Comparison of ENCODE assay signal across 14 mouse cellular contexts in genomic region chr17:33717246-33717645, GRCm38 (mm10). TPM values are rescaled to one million over a fixed set of nuclear protein-coding genes. Genes with fewer than 3 reads are reported as not detected.
DNase-seq lines count a peak whose midpoint lies in the region; ATAC-seq and TF ChIP-seq lines count a peak whose summit lies in the region.
"Had no signal": no experiment of that assay in that cellular context is flagged by ENCODE, and none has a peak within 500 bp of the region (broad histone marks: within the 10 kb centered on the region; RNA-seq: fewer than 3 reads in every experiment).

No protein-coding gene starts in this region.

- TF ChIP-seq CTCF in hindbrain, postnatal 0 days (IDR thresholded peaks at IDR 0.05; ENCODE audit: low read depth), result no peak
- TF ChIP-seq CTCF in G1E (IDR thresholded peaks at IDR 0.05; ENCODE audit: low read depth, low read length), result no peak
- no peak for TF ChIP-seq CTCF in bone marrow, adult 2 months (IDR thresholded peaks at IDR 0.05; ENCODE audit: control insufficient read depth, insufficient read depth, low read length)

- H3K4me2 ChIP-seq in hindbrain, postnatal 0 days (ENCODE audit: low read depth, low read length), result no peak overlapping the region
- peak overlapping the region; percentile 83 for H3K4me2 ChIP-seq in liver, embryonic 11.5 days

- no peak for DNase-seq in hindbrain, embryonic 10.5 days (ENCODE audit: low spot score)
- DNase-seq in hindbrain, postnatal 0 days (ENCODE audit: low spot score), result no peak
- no peak for DNase-seq in G1E (ENCODE audit: low spot score)
- no peak for DNase-seq in liver, embryonic 11.5 days (ENCODE audit: low spot score)
- DNase-seq in frontal cortex, postnatal 25 days (ENCODE audit: low spot score in 2 of 2), result no peak
- DNase-seq in cerebellum, adult 9-11 months, result no peak
- DNase-seq: cerebellum, adult 11 months; heart, postnatal 4 days; kidney, adult 8-10 months; lung, adult 18-20 months had no signal

- peak overlapping the region; percentile 89; the same call in 1 of the 2 replicates for H3K4me3 ChIP-seq in hindbrain, embryonic 10.5 days
- H3K4me3 ChIP-seq in hindbrain, postnatal 0 days (ENCODE audit: low read length), result no peak overlapping the region
- H3K4me3 ChIP-seq in G1E (ENCODE audit: low read depth, low read length), result peak overlapping the region; percentile 38; the same call in 1 of the 2 replicates
- H3K4me3 ChIP-seq in bone marrow, adult 2 months (replicated peaks; ENCODE audit: control insufficient read depth, low read depth, low read length), result peak overlapping the region; percentile 63
- peak overlapping the region; percentile 84 for H3K4me3 ChIP-seq in liver, embryonic 11.5 days (ENCODE audit: low read depth, low read length)

- H3K36me3 ChIP-seq in hindbrain, embryonic 10.5 days, result peaks cover 5% of the 10 kb centered on the region; the same call in 1 of the 2 replicates
- no peaks in the 10 kb centered on the region for H3K36me3 ChIP-seq in hindbrain, postnatal 0 days (ENCODE audit: insufficient read depth, low read length)
- H3K36me3 ChIP-seq in G1E (replicated peaks), result peaks cover 32% of the 10 kb centered on the region
- H3K36me3 ChIP-seq in liver, embryonic 11.5 days (ENCODE audit: control insufficient read depth, insufficient read depth, low read length), result no peaks in the 10 kb centered on the region

- no peak for ATAC-seq in hindbrain, postnatal 0 days
- no peak for ATAC-seq in G1E (ENCODE audit: extremely low read depth, insufficient number of reproducible peaks, low FRiP score, poor library complexity, severe bottlenecking)
- no peak for ATAC-seq in liver, embryonic 11.5 days (replicated peaks; ENCODE audit: low FRiP score)
- ATAC-seq: activated CD4-positive, CD25-positive, alpha-beta regulatory T cell, adult 4 months; CD4-positive, CD25-positive, alpha-beta regulatory T cell, adult 4 months had no signal

- H3K27ac ChIP-seq in hindbrain, embryonic 10.5 days, result no peak overlapping the region
- no peak overlapping the region for H3K27ac ChIP-seq in hindbrain, postnatal 0 days
- H3K27ac ChIP-seq in bone marrow, adult 2 months (ENCODE audit: control insufficient read depth, insufficient read depth, low read depth, low read length, poor library complexity), result peak overlapping the region; percentile 38; the same call in 1 of the 2 replicates
- H3K27ac ChIP-seq in liver, embryonic 11.5 days (ENCODE audit: low read depth, low read length), result peak overlapping the region; percentile 21; the same call in 1 of the 2 replicates
- H3K27ac ChIP-seq: left cerebral cortex, adult 2 months had no signal

- 92% methylated on average over 1 of the region's 1 CpGs for WGBS in hindbrain, embryonic 10.5 days
- WGBS in hindbrain, postnatal 0 days, result 100% methylated on average over 1 of the region's 1 CpGs
- 88% methylated on average over 1 of the region's 1 CpGs for WGBS in bone marrow, adult 2 months
- WGBS in liver, embryonic 11.5 days, result 92% methylated on average over 1 of the region's 1 CpGs

- TF ChIP-seq POLR2A in bone marrow, adult 2 months (IDR thresholded peaks at IDR 0.05; ENCODE audit: borderline replicate concordance, control insufficient read depth, low read depth, low read length), result no peak

- no peak overlapping the region for H3K9ac ChIP-seq in hindbrain, postnatal 0 days (replicated peaks; ENCODE audit: low read length)
- H3K9ac ChIP-seq in liver, embryonic 11.5 days (ENCODE audit: low read depth, low read length), result peak overlapping the region; percentile 38

- H3K27me3 ChIP-seq in hindbrain, embryonic 10.5 days (ENCODE audit: insufficient read depth, poor library complexity, severe bottlenecking), result no peaks in the 10 kb centered on the region
- no peaks in the 10 kb centered on the region for H3K27me3 ChIP-seq in hindbrain, postnatal 0 days (ENCODE audit: insufficient read depth, low read length)
- H3K27me3 ChIP-seq in G1E (ENCODE audit: insufficient read depth, low read length), result no peaks in the 10 kb centered on the region
- no peaks in the 10 kb centered on the region for H3K27me3 ChIP-seq in liver, embryonic 11.5 days (replicated peaks; ENCODE audit: control insufficient read depth, insufficient read depth, low read length)

- peaks cover 6% of the 10 kb centered on the region; the same call in 1 of the 2 replicates for H3K4me1 ChIP-seq in hindbrain, embryonic 10.5 days (replicated peaks)
- no peaks in the 10 kb centered on the region for H3K4me1 ChIP-seq in hindbrain, postnatal 0 days (ENCODE audit: insufficient read depth, low read length)
- H3K4me1 ChIP-seq in G1E (ENCODE audit: insufficient read depth, low read depth, low read length), result peaks cover 62% of the 10 kb centered on the region
- H3K4me1 ChIP-seq in bone marrow, adult 2 months (ENCODE audit: control insufficient read depth, insufficient read depth, low read length), result no peaks in the 10 kb centered on the region
- H3K4me1 ChIP-seq in liver, embryonic 11.5 days (replicated peaks; ENCODE audit: control insufficient read depth, insufficient read depth, low read length), result peaks cover 36% of the 10 kb centered on the region

- H3K9me3 ChIP-seq in hindbrain, embryonic 10.5 days, result no peaks in the 10 kb centered on the region
- no peaks in the 10 kb centered on the region for H3K9me3 ChIP-seq in hindbrain, postnatal 0 days (ENCODE audit: low read length)
- H3K9me3 ChIP-seq in G1E (replicated peaks), result no peaks in the 10 kb centered on the region
- H3K9me3 ChIP-seq in liver, embryonic 11.5 days (ENCODE audit: control insufficient read depth, low read length), result no peaks in the 10 kb centered on the region

RNA-seq across cellular contexts. Expression of gene March2, which starts 1.2 kb away (rescaled TPM):
- polyA plus RNA-seq in hindbrain, embryonic 10.5 days (2016; fragmentation: Nextera tagmentation; extraction: Ambion mirVana), result 36.7 and 45.4 TPM in 2 replicates
- 118 and 137 TPM in 2 replicates for total RNA-seq in hindbrain, postnatal 0 days (2014; rRNA removed)
- 73.8 and 77.1 TPM in 2 replicates for polyA plus RNA-seq in hindbrain, postnatal 0 days (2015; fragmentation: Nextera tagmentation; extraction: Ambion mirVana)
- total RNA-seq in G1E (2014; fragmentation: Nextera tagmentation) (102 and 120 TPM in 2 replicates), G1E (2017) (71.8 and 75.3 TPM in 2 replicates)
- 19.0 and 33.3 TPM in 2 replicates for polyA plus RNA-seq in G1E (2012)
- polyA plus RNA-seq in bone marrow, adult 2 months (2011; ENCODE audit: insufficient read depth, insufficient read length, low replicate concordance, missing spikeins), result 227 and 290 TPM in 2 replicates
- polyA plus RNA-seq in liver, embryonic 11.5 days (2014; fragmentation: Nextera tagmentation; extraction: Ambion mirVana), result 92.1 and 95.7 TPM in 2 replicates

RNA-seq across cellular contexts. Expression of gene Hnrnpm, which starts 30.6 kb away (rescaled TPM):
- 317 and 482 TPM in 2 replicates for polyA plus RNA-seq in hindbrain, embryonic 10.5 days (2016; fragmentation: Nextera tagmentation; extraction: Ambion mirVana)
- total RNA-seq in hindbrain, postnatal 0 days (2014; rRNA removed), result 49.2 and 55.7 TPM in 2 replicates
- 124 and 133 TPM in 2 replicates for polyA plus RNA-seq in hindbrain, postnatal 0 days (2015; fragmentation: Nextera tagmentation; extraction: Ambion mirVana)
- total RNA-seq in G1E (2014; fragmentation: Nextera tagmentation) (329 and 356 TPM in 2 replicates), G1E (2017) (284 and 397 TPM in 2 replicates)
- polyA plus RNA-seq in G1E (2012), result 1,176 and 1,322 TPM in 2 replicates
- 839 and 1,378 TPM in 2 replicates for polyA plus RNA-seq in bone marrow, adult 2 months (2011; ENCODE audit: insufficient read depth, insufficient read length, low replicate concordance, missing spikeins)
- polyA plus RNA-seq in liver, embryonic 11.5 days (2014; fragmentation: Nextera tagmentation; extraction: Ambion mirVana), result 410 and 431 TPM in 2 replicates

RNA-seq across cellular contexts. Expression of gene Rab11b, which starts 43.1 kb away (rescaled TPM):
- 367 and 495 TPM in 2 replicates for polyA plus RNA-seq in hindbrain, embryonic 10.5 days (2016; fragmentation: Nextera tagmentation; extraction: Ambion mirVana)
- 123 and 163 TPM in 2 replicates for total RNA-seq in hindbrain, postnatal 0 days (2014; rRNA removed)
- polyA plus RNA-seq in hindbrain, postnatal 0 days (2015; fragmentation: Nextera tagmentation; extraction: Ambion mirVana), result 546 and 583 TPM in 2 replicates
- 71.0 and 71.4 TPM in 2 replicates for total RNA-seq in G1E (2014; fragmentation: Nextera tagmentation)
- 23.1 and 25.8 TPM in 2 replicates for total RNA-seq in G1E (2017)
- 130 and 155 TPM in 2 replicates for polyA plus RNA-seq in G1E (2012)
- polyA plus RNA-seq in bone marrow, adult 2 months (2011; ENCODE audit: insufficient read depth, insufficient read length, low replicate concordance, missing spikeins), result 45.8 and 57.6 TPM in 2 replicates
- 184 and 199 TPM in 2 replicates for polyA plus RNA-seq in liver, embryonic 11.5 days (2014; fragmentation: Nextera tagmentation; extraction: Ambion mirVana)

Comparison
In these comparisons a context has a peak if more than half of its experiments do, and no peak if none do; other contexts are left out.
1. H3K27ac ChIP-seq: peak in bone marrow, adult 2 months (single experiment) and liver, embryonic 11.5 days (single experiment); none in hindbrain, embryonic 10.5 days (single experiment) and hindbrain, postnatal 0 days (single experiment).